Mouse (Mus musculus) forebrain, embryonic 10.5 days (tissue): ENCODE measurements around the gene Trabd. TPM values are rescaled to one million over a fixed set of nuclear protein-coding genes. Genes with fewer than 3 reads are reported as not detected.

Experiments used
- DNase-seq: peaks from one replicate; pipeline ENCODE4 v3.0.0-alpha.2; 2017; ENCODE audit warnings: low spot score; ENCODE audit errors: extremely low spot score
- H3K27ac ChIP-seq: fragments of 300-500 bp; sonication (generic); 2 replicates; pipeline ENCODE4 v1.5.1; 2016; ENCODE audit warnings: mild to moderate bottlenecking
- H3K27me3 ChIP-seq: fragments of 300-500 bp; sonication (generic); 2 replicates; pipeline ENCODE4 v1.6.1; 2016; ENCODE audit warnings: mild to moderate bottlenecking; ENCODE audit not compliant: poor library complexity, severe bottlenecking
- H3K36me3 ChIP-seq: fragments of 300-500 bp; sonication (generic); replicated peaks from 2 replicates; pipeline ENCODE4 v1.6.1; 2016; ENCODE audit warnings: mild to moderate bottlenecking, moderate library complexity
- H3K4me1 ChIP-seq: fragments of 300-500 bp; sonication (generic); 2 replicates; pipeline ENCODE4 v1.6.1; 2016
- H3K4me3 ChIP-seq: fragments of 300-500 bp; sonication (generic); 2 replicates; pipeline ENCODE4 v1.5.1; 2016; ENCODE audit warnings: mild to moderate bottlenecking, moderate library complexity
- H3K9me3 ChIP-seq: fragments of 300-500 bp; sonication (generic); 2 replicates; pipeline ENCODE4 v1.6.1; 2016; ENCODE audit warnings: mild to moderate bottlenecking, moderate library complexity
- WGBS: fragments of 180-500 bp; shearing (Covaris S2); methylation state at CpG from one replicate; pipeline ENCODE4 v1.1.7; 2016; 5-methylcytosine and 5-hydroxymethylcytosine counted together
- polyA plus RNA-seq: library from polyadenylated mRNA; unstranded; fragments of >200 nt; fragmentation: Nextera tagmentation; extraction: Ambion mirVana; gene quantifications from 2 replicates; pipeline ENCODE4 v1.2.1, GENCODE M21; 2016

Gene Trabd
- polyA plus RNA-seq, 1 experiment from 2014 or later = 53.4 TPM

DNA sequence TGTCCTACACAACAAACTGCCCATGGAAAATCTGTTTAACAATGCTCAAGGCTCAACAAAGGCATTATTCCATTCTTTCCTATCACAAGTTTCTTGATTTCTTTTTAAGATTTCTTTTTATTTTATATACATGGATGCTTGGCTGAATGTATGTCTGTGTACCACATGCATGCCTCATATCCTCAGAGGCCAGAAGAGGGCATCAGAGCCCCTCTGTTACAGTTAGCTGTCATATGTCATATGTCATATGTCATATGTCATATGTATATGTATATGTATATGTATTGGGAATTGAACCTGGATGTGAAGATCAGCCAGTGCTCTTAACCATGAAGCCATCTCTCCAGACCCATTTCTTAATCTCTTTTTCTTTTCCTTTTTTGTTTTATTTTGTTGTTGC, 43.1 kb downstream of the Trabd start:
- Histone ChIP-seq H3K4me1 (peaks cover 31% of the 10 kb centered on the region), H3K4me3 (no peak overlapping the region), H3K36me3 (peaks cover 79% of the 10 kb centered on the region), H3K27ac (no peak overlapping the region), H3K9me3 (no peaks in the 10 kb centered on the region), H3K27me3 (no peaks in the 10 kb centered on the region)
- no peak for DNase-seq

DNA sequence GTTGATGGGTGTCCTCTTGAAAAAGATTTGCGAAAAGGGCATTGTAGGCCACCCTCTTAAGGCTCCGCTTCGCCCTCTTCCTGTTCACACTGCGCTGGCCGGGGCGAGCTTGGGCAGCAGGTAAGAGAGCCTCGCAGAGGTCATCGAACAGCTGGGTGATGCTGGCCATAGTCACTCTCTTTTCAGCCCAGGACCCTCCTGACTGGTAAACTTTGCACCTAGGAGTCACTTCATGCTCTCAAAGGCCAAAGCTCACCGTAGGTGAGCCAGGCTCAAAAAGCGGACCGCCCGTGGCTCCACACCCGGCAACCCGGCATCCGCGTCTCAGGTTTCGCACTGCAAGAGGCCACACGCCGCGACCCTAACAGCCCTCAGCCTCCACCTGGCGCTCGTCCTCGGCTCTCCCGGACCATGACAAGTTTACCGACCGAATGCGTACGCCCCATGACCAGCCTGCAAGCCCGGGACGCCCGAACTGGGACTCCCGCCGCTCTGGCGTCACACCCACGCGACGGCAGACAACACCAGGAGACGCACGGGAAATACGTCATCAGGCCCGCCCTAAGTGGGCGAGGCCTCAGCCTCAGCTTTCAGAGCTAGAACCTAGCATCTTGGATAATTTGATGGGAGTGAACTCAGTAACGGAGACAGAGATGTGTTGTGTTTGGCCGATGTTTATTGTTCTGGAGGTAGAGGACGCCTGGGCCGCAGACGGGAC, 47.9 kb downstream of the Trabd start, which contains the start of gene Tubgcp6:
Tubgcp6 (minus strand) TSS at position 464 of the 718 bp plus-strand sequence.
- Histone ChIP-seq H3K36me3 (peaks cover 50% of the 10 kb centered on the region), H3K27me3 (no peaks in the 10 kb centered on the region), H3K4me3 (peak within 1 kb of the TSS; percentile 96), H3K9me3 (no peaks in the 10 kb centered on the region), H3K4me1 (peaks cover 52% of the 10 kb centered on the region), H3K27ac (peak within 1 kb of the TSS; percentile 88)
- DNase-seq = peak; percentile 95
- under 1% methylated on average over 47 of the region's 47 CpGs for WGBS

DNA sequence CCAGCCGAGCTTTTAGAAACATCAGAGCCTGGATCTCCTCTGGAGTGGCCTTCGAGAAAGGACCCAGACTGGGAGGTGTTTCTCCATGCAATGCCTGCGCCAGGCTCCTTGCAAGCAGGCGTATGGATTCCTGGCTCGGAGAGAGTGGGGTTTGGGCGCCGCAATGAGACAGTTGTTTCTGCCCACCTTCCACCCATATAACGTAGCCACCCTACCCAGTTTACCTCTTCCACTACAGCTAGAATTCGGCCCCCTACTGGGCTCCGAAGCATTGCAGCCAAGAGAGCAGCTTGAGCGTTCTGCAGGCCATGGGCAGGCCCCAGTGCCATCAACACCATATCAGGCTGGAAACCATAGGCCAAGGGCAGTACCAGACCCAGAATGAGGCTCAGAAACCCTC, 48.7 kb downstream of the Trabd start:
- WGBS = 51% methylated on average over 11 of the region's 11 CpGs
- peak; percentile 26 for DNase-seq
- peaks cover 60% of the 10 kb centered on the region for H3K4me1 ChIP-seq

DNA sequence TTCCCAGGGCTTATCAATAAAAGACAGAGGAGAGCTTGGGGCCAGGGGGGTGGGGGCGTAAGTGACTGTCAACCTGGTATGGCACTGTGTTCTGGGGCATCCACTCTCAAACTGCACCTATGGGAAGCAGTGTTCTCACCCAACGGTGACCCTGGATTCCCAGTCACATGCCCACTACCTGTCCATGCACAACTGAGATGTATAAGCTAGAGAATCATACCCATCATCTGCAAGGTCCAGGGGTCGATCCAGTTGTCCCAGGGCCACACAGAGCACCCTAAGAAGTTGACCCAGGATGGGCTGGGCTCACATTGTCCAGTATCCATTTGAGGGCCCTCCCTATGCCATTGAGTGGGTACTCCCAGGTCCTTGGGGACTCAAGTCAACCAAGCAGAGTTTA, 49.4 kb downstream of the Trabd start:
- 91% methylated on average over 3 of the region's 3 CpGs for WGBS
- peak overlapping the region; percentile 96; the same call in 1 of the 2 replicates for H3K4me3 ChIP-seq
- DNase-seq = no peak
- no peaks in the 10 kb centered on the region for H3K9me3 ChIP-seq
- H3K36me3 ChIP-seq = peaks cover 35% of the 10 kb centered on the region
- H3K27me3 ChIP-seq = no peaks in the 10 kb centered on the region
- no peak overlapping the region for H3K27ac ChIP-seq
- peaks cover 66% of the 10 kb centered on the region for H3K4me1 ChIP-seq

More for the DNA sequence above, 48.7 kb downstream of the Trabd start:
- H3K27ac ChIP-seq = peak overlapping the region; percentile 88
- H3K9me3 ChIP-seq = no peaks in the 10 kb centered on the region
- H3K36me3 ChIP-seq = peaks cover 42% of the 10 kb centered on the region
- peak overlapping the region; percentile 96 for H3K4me3 ChIP-seq
- H3K27me3 ChIP-seq = no peaks in the 10 kb centered on the region

DNA sequence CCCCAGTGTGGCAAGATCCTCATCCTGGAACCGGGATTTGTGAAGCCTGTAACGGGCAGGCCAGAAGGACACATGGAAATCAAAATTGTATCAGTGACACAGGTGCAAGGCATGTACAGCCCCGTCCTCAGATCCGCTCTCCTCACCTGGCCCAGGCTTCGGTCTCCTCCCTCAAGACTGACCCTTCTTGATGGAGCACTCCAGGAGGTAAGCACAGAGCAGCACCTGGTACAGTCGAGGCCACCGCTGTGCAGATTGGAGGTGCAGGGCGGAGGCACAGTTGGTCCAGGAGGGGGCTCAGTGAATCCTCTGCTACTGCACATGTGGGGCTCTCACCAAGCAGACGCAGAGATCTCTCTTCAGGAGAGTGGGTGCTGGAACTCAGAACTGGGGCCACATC, 50.4 kb downstream of the Trabd start:
- no peak for DNase-seq
- H3K27ac ChIP-seq = no peak overlapping the region
- no peaks in the 10 kb centered on the region for H3K9me3 ChIP-seq
- 94% methylated on average over 9 of the region's 9 CpGs for WGBS
- peaks cover 30% of the 10 kb centered on the region for H3K36me3 ChIP-seq
- H3K4me3 ChIP-seq = peak overlapping the region; percentile 8; the same call in 1 of the 2 replicates
- H3K27me3 ChIP-seq = no peaks in the 10 kb centered on the region
- peaks cover 56% of the 10 kb centered on the region for H3K4me1 ChIP-seq

DNA sequence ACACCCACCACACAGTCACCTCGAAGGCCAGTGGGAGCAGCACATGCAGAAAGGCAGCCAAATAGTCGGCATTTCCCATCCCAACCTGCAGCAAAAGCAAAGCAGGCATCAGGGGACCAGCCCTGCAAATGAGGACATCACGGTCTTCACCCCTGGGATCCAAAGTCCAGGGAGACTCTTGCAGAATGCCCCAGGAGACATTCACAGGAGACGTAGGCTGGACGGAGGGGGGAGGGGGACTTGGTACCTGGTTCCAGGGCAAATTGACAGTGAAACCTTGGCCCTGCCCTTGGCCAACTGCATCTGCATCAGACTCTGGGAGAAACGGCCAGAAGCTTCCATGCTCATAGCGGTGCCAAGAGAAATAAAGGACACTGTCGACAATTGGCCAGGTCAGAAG, 51.7 kb downstream of the Trabd start:
- Histone ChIP-seq H3K36me3 (peaks cover 37% of the 10 kb centered on the region), H3K27ac (no peak overlapping the region), H3K4me3 (no peak overlapping the region), H3K9me3 (no peaks in the 10 kb centered on the region), H3K4me1 (peaks cover 44% of the 10 kb centered on the region), H3K27me3 (no peaks in the 10 kb centered on the region)
- 94% methylated on average over 8 of the region's 8 CpGs for WGBS
- no peak for DNase-seq

DNA sequence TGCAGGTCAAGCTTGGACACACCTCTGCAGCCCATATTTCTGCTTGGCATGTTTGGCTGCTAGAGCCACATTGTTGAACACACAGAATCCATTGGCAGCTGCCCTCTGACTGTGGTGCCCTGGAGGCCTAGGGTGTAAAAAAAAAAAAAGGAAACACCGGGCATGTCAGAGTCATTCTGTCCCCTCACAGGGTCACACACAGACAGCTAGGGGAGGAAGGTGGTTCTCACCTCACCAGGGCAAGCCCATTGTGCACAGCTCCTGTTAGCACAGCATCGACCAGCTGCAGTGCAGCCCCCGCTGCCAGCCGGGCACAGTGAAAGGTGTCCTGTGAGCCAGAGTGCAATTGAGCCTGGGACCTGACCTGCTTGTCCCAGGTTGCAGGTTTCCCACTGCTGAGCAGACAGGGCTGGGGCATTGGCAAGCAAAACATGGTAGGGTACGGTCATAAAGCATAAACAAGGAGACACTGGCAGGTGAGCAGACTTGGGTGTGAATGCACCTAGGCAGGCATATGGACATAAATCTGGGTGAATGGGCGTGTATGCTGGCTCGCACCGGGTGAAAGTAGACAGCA, 52.5 kb downstream of the Trabd start:
- Histone ChIP-seq H3K36me3 (peaks cover 45% of the 10 kb centered on the region), H3K4me1 (peaks cover 35% of the 10 kb centered on the region), H3K27me3 (no peaks in the 10 kb centered on the region), H3K27ac (peak overlapping the region; percentile 89), H3K4me3 (peak overlapping the region; percentile 73), H3K9me3 (no peaks in the 10 kb centered on the region)
- no peak for DNase-seq
- 92% methylated on average over 8 of the region's 8 CpGs for WGBS

DNA sequence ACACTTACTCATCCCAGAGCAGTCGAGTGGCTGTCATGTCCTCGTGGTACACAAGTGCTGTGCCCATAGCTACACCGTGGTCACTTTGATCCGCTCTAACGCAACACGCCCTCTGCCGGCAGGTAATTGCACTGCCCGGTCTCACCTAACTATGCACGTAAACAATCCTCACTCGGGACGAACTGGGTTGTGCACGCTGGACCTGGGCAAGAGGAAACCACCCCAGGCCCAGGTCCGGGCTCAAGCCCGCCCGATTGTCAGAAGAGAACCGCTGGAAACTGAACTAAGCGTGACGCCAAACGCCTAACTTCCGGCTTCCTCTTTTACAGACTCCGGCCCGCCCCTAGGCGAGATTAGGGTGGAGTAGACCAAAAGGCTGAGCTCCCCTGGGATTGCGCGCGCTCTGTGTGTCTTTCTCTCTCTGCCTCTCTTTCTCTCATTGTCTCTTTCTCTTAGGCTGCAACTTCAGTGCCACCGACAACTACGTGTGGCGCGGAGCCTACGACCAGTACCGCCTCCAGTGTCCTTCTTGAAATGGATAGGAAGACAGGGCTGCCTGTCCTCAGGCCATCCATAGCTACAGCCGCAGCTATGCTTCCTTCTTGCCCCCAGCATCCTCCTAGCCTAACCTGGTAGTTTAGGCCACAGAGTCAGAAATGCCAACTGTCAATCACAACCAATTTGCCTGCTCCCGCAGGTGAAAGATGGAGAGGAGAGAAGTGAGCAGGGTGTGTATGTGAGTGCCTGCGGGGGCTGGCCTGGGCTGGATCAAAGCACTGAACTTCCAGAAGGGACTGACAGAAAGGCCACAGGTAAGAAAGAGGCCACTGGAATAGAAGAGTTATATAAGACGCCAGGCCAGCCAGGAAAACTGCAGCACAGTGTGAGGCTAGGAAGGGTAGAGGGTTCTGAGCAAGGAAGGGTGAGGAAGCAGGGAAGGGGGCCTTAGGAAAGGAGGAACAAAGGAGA, 53.7 kb downstream of the Trabd start, which contains the start of gene Hdac10:
Hdac10 (minus strand) TSS at position 319 of the 969 bp plus-strand sequence.
- Histone ChIP-seq H3K9me3 (no peaks in the 10 kb centered on the region), H3K4me3 (peak within 1 kb of the TSS; percentile 73), H3K27ac (peak within 1 kb of the TSS; percentile 89), H3K4me1 (peaks cover 29% of the 10 kb centered on the region), H3K36me3 (peaks cover 54% of the 10 kb centered on the region), H3K27me3 (no peaks in the 10 kb centered on the region)
- 3% methylated on average over 36 of the region's 36 CpGs for WGBS
- peak; percentile 86 for DNase-seq

DNA sequence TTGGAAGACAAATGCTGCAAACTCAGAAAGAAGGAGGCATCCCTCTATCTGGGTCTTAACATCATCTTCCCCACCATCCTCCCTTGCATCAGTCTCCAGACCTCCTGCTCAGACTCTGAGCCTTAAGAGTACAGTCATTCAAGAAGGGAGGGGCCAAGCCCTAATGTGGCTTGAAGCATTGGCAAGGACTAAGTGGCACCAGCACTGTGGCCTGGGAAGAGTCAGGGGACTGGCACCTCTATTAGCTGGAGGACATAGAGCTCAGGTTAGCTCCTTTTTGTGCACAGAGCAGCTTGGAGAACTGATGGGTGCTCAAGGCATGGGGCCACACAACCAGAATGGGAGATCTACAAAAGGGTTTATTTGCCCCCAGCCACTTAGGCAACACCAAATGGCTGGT, 55.3 kb downstream of the Trabd start:
- H3K36me3 ChIP-seq = peaks cover 57% of the 10 kb centered on the region
- H3K27ac ChIP-seq = no peak overlapping the region
- H3K4me1 ChIP-seq = peaks cover 24% of the 10 kb centered on the region
- no peak for DNase-seq
- H3K27me3 ChIP-seq = no peaks in the 10 kb centered on the region
- H3K4me3 ChIP-seq = no peak overlapping the region
- no peaks in the 10 kb centered on the region for H3K9me3 ChIP-seq

DNA sequence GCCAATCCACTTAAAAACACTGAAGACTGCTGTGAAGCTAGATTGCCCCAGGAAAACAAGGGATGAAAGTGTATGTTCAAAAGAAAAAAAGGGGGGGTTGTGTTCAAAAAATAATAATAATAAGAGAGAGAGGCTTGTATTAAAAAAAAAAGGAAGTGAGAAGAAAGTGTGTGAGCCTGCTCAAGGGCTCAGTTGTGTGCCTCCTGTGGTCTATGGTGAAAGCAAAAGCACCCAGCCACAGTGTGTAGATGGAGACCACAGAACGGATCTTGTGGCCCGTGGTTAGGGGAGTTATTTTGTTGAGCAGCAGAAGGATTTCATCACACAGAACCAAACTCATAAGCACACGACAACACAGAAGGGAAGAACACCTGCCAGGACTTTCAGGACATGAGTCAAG, 56.4 kb downstream of the Trabd start:
- Histone ChIP-seq H3K27ac (no peak overlapping the region), H3K4me1 (peaks cover 24% of the 10 kb centered on the region), H3K9me3 (no peaks in the 10 kb centered on the region), H3K27me3 (no peaks in the 10 kb centered on the region), H3K36me3 (peaks cover 59% of the 10 kb centered on the region), H3K4me3 (no peak overlapping the region)
- no peak for DNase-seq
- WGBS = 98% methylated on average over 3 of the region's 3 CpGs
